Mouse (Mus musculus) stomach, embryonic 15.5 days (tissue): ENCODE measurements around the gene Pole. TPM values are rescaled to one million over a fixed set of nuclear protein-coding genes. Genes with fewer than 3 reads are reported as not detected.

Source experiments
- ATAC-seq: fragments of 200-750 bp; cut with Nextera tagmentation; 2 replicates; pipeline ENCODE4 v1.8.0; 2017; ENCODE audit warnings: low read depth, moderate number of reproducible peaks, moderate TSS enrichment; ENCODE audit not compliant: insufficient read depth, low FRiP score
- H3K27ac ChIP-seq: fragments of 300-500 bp; sonication (generic); 2 replicates; pipeline ENCODE4 v1.5.1; 2015; ENCODE audit warnings: mild to moderate bottlenecking, inconsistent platforms
- H3K27me3 ChIP-seq: fragments of 300-500 bp; sonication (generic); replicated peaks from 2 replicates; pipeline ENCODE4 v1.6.1; 2015; ENCODE audit warnings: inconsistent platforms
- H3K36me3 ChIP-seq: fragments of 300-500 bp; sonication (generic); 2 replicates; pipeline ENCODE4 v1.6.1; 2015; ENCODE audit warnings: inconsistent platforms
- H3K4me1 ChIP-seq: fragments of 300-500 bp; sonication (generic); 2 replicates; pipeline ENCODE4 v1.6.1; 2015; ENCODE audit warnings: inconsistent platforms
- H3K4me2 ChIP-seq: fragments of 300-500 bp; sonication (generic); 2 replicates; pipeline ENCODE4 v1.6.1; 2015; ENCODE audit warnings: mild to moderate bottlenecking, inconsistent platforms
- H3K4me3 ChIP-seq: fragments of 300-500 bp; sonication (generic); replicated peaks from 2 replicates; pipeline ENCODE4 v1.5.1; 2015; ENCODE audit warnings: inconsistent platforms
- H3K9ac ChIP-seq: fragments of 300-500 bp; sonication (generic); 2 replicates; pipeline ENCODE4 v1.6.1; 2015; ENCODE audit warnings: inconsistent platforms
- H3K9me3 ChIP-seq: fragments of 300-500 bp; sonication (generic); 2 replicates; pipeline ENCODE4 v1.6.1; 2016; ENCODE audit warnings: inconsistent platforms
- WGBS: fragments of 180-500 bp; shearing (Covaris S2); methylation state at CpG from one replicate; pipeline ENCODE4 v1.1.7; 2015; 5-methylcytosine and 5-hydroxymethylcytosine counted together
- polyA plus RNA-seq: library from polyadenylated mRNA; unstranded; fragments of >200 nt; fragmentation: Nextera tagmentation; extraction: Ambion mirVana; gene quantifications from 2 replicates; pipeline ENCODE4 v1.2.1, GENCODE M21; 2015

Pole gene
- polyA plus RNA-seq, 1 experiment from 2014 or later = 24.0 TPM

DNA sequence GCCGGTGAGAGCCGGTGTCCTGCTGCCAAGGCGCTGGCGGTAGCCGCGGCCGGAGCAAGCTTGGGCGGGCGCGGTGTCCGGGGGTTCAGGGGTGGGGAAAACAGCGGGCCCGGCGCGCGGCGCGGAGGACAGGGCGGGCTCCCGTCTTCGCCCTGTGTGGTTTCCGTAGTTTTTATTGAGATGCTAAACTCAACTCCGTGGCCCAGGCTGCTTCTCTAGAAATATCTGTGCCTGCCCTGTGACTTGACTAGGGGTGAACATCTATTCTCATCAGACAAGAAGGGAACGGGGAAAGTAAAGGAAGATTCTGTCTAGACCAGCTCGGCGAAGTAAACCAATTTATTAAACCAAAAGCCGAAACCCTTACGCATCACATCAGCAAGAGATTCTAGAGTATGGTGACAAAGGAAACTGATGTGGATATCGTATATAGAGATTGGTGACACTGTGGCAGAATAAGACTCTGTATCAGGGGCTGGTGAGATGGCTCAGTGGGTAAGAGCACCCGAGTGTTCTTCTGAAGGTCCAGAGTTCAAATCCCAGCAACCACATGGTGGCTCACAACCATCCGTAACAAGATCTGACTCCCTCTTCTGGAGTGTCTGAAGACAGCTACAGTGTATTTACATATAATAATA, 459 bp downstream of the Pole start:
- Histone ChIP-seq H3K4me2 (peak overlapping the region; percentile 98), H3K9ac (peak overlapping the region; percentile 96), H3K36me3 (no peaks in the 10 kb centered on the region), H3K4me1 (peaks cover 6% of the 10 kb centered on the region; the same call in 1 of the 2 replicates), H3K4me3 (peak overlapping the region; percentile 81), H3K27me3 (no peaks in the 10 kb centered on the region), H3K9me3 (no peaks in the 10 kb centered on the region), H3K27ac (peak overlapping the region; percentile 69; the same call in 1 of the 2 replicates)
- WGBS = 2% methylated on average over 31 of the region's 31 CpGs
- peak; percentile 72 for ATAC-seq

DNA sequence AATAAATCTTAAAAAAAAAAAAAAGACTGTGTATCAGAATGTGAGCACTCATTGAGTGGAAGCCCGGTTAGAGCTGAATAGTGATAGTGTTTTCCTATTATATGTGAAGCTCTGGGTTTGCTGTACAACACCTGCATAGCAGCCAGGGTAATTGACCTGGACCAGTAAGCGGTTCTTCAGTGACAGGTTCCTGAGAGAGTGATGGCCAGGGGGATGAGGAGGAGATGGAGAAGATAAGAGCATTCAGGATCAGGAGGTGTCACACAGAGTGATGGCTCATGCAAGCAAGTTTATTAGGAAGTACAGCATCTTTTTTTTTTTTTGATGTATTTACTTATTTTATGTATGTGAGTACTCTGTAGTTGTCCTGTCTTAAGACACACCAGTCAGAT, 974 bp downstream of the Pole start:
- no peaks in the 10 kb centered on the region for H3K36me3 ChIP-seq
- H3K9me3 ChIP-seq = no peaks in the 10 kb centered on the region
- H3K4me2 ChIP-seq = peak overlapping the region; percentile 98
- peak overlapping the region; percentile 81 for H3K4me3 ChIP-seq
- no peak overlapping the region for H3K9ac ChIP-seq
- no peak overlapping the region for H3K27ac ChIP-seq
- ATAC-seq = no peak
- H3K27me3 ChIP-seq = no peaks in the 10 kb centered on the region
- H3K4me1 ChIP-seq = peaks cover 6% of the 10 kb centered on the region; the same call in 1 of the 2 replicates
- 64% methylated on average over 2 of the region's 2 CpGs for WGBS

DNA sequence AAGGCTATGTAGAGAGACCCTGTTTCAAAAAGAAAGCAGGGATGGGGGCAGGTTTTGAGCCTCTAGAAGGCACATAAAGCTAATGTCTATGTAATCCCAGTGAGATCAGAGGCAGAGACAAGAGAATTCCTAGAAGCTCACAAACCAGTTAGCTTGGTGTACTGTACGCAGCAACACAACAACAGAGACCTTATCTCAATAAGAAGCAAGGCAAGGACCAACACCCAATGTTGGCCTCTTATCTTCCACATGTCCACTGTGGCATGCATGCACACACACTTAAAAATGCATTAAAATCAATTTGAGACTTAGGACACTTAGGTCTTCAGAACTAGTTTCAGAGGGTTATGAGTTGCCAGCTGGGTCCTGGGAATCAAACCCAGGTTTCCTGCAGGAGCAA, 5.5 kb downstream of the Pole start:
- Histone ChIP-seq H3K4me3 (no peak overlapping the region), H3K36me3 (peaks cover 18% of the 10 kb centered on the region), H3K4me2 (no peak overlapping the region), H3K27ac (no peak overlapping the region), H3K9me3 (no peaks in the 10 kb centered on the region), H3K9ac (no peak overlapping the region), H3K27me3 (no peaks in the 10 kb centered on the region), H3K4me1 (peaks cover 2% of the 10 kb centered on the region; the same call in 1 of the 2 replicates)
- WGBS = 88% methylated on average over 1 of the region's 1 CpGs
- no peak for ATAC-seq

GRCm38 (mm10) chr5:110296637-110297036, 10.5 kb downstream of the Pole start:
- Histone ChIP-seq H3K36me3 (peaks cover 39% of the 10 kb centered on the region), H3K4me3 (no peak overlapping the region), H3K27ac (no peak overlapping the region), H3K27me3 (no peaks in the 10 kb centered on the region), H3K9me3 (no peaks in the 10 kb centered on the region), H3K4me2 (no peak overlapping the region), H3K4me1 (no peaks in the 10 kb centered on the region), H3K9ac (no peak overlapping the region)
- WGBS = 92% methylated on average over 1 of the region's 1 CpGs
- no peak for ATAC-seq

DNA sequence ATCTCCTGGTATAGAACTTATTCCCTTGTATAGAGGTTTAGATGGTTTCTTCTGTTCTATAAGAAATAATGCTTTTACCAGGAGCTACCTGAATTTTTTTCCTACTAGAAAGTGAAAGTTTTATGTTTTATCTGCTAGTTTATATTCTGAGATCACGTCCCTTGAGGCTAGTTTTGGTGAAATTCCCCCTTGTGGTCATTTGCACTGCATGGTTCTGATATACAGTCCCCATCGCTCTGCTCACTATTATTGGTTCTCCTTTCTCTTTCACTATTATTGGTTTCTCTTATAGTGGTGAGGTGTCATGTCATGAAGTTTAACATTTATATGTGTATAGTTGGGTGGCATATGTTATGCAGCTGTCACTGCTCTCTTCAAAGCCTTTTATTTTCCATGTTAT, 14.5 kb downstream of the Pole start:
- Histone ChIP-seq H3K27me3 (no peaks in the 10 kb centered on the region), H3K9me3 (no peaks in the 10 kb centered on the region), H3K27ac (no peak overlapping the region), H3K4me1 (no peaks in the 10 kb centered on the region), H3K9ac (no peak overlapping the region), H3K4me2 (no peak overlapping the region), H3K36me3 (peaks cover 42% of the 10 kb centered on the region), H3K4me3 (no peak overlapping the region)
- ATAC-seq = no peak
- 86% methylated on average over 2 of the region's 2 CpGs for WGBS

DNA sequence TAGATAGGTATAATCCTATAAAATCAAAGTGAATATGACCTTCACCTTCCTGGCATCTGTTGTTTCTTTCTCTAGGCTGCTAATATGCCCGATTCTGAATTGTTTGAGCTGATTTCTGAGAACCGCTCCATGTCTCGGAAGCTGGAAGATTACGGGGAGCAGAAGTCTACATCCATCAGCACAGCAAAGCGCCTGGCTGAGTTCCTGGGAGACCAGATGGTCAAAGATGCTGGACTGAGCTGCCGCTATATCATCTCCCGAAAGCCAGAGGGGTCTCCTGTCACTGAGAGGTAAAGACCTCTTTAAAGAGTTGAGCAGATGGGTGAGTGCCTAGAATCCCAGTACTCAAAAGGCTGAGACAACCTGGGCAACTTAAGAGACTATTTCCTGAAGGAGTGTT, 22.8 kb downstream of the Pole start:
- H3K36me3 ChIP-seq = peaks cover 28% of the 10 kb centered on the region
- 91% methylated on average over 7 of the region's 7 CpGs for WGBS
- H3K9me3 ChIP-seq = no peaks in the 10 kb centered on the region
- ATAC-seq = no peak
- H3K4me3 ChIP-seq = no peak overlapping the region
- no peaks in the 10 kb centered on the region for H3K4me1 ChIP-seq
- no peak overlapping the region for H3K9ac ChIP-seq
- no peak overlapping the region for H3K4me2 ChIP-seq
- no peaks in the 10 kb centered on the region for H3K27me3 ChIP-seq
- no peak overlapping the region for H3K27ac ChIP-seq

DNA sequence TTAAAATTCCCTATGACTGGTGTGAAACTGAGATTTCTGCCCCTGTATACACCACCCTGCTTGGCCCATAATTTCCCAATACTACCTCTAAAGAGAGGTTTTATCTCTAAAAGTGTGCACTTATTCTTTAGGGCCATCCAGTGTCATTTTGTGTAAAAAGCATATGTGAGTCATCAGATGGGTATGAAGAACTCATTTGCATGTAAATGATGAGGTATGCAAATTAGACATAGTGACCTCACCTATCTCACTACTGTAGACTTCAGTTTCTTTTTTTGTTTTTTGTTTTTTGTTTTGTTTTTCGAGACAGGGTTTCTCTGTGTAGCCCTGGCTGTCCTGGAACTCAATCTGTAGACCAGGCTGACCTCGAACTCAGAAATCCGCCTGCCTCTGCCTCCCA, 27.0 kb downstream of the Pole start:
- no peak overlapping the region for H3K27ac ChIP-seq
- no peak for ATAC-seq
- WGBS = 95% methylated on average over 3 of the region's 3 CpGs
- H3K4me2 ChIP-seq = no peak overlapping the region
- no peak overlapping the region for H3K9ac ChIP-seq
- H3K27me3 ChIP-seq = no peaks in the 10 kb centered on the region
- peaks cover 27% of the 10 kb centered on the region for H3K36me3 ChIP-seq
- no peaks in the 10 kb centered on the region for H3K4me1 ChIP-seq
- H3K4me3 ChIP-seq = no peak overlapping the region
- H3K9me3 ChIP-seq = no peaks in the 10 kb centered on the region

- ATAC-seq = no peak
- Histone ChIP-seq H3K4me2 (no peak overlapping the region), H3K4me3 (no peak overlapping the region), H3K27ac (no peak overlapping the region), H3K36me3 (peaks cover 27% of the 10 kb centered on the region), H3K9me3 (no peaks in the 10 kb centered on the region), H3K9ac (no peak overlapping the region), H3K4me1 (no peaks in the 10 kb centered on the region), H3K27me3 (no peaks in the 10 kb centered on the region)
- WGBS = 73% methylated on average over 3 of the region's 3 CpGs
Observed at GRCm38 (mm10) chr5:110330508-110330907, 44.4 kb downstream of the Pole start.

DNA sequence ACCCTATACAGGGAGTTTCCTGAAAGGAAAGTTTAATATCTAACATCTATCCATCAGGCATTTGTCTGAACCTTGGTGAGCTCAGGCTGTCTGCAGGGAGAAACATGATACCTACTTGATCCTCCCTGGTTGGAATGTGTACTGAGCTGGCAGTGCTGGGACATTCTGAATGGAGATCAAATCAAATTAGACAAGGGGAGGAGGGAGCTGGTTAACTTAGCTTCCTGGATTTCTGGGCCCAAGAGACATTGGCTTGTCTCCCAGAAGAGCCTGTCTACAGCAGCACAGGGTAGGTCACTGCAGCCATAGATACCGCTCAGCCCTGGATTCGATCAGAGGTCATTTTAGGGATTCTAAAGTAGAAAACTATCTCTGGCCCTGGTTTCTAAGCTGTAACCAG, 52.7 kb downstream of the Pole start:
- Histone ChIP-seq H3K27me3 (peaks cover 26% of the 10 kb centered on the region), H3K9ac (no peak overlapping the region), H3K9me3 (no peaks in the 10 kb centered on the region), H3K27ac (no peak overlapping the region), H3K4me1 (peaks cover 11% of the 10 kb centered on the region), H3K36me3 (peaks cover 26% of the 10 kb centered on the region), H3K4me3 (no peak overlapping the region), H3K4me2 (no peak overlapping the region)
- 62% methylated on average over 2 of the region's 2 CpGs for WGBS
- ATAC-seq = no peak

DNA sequence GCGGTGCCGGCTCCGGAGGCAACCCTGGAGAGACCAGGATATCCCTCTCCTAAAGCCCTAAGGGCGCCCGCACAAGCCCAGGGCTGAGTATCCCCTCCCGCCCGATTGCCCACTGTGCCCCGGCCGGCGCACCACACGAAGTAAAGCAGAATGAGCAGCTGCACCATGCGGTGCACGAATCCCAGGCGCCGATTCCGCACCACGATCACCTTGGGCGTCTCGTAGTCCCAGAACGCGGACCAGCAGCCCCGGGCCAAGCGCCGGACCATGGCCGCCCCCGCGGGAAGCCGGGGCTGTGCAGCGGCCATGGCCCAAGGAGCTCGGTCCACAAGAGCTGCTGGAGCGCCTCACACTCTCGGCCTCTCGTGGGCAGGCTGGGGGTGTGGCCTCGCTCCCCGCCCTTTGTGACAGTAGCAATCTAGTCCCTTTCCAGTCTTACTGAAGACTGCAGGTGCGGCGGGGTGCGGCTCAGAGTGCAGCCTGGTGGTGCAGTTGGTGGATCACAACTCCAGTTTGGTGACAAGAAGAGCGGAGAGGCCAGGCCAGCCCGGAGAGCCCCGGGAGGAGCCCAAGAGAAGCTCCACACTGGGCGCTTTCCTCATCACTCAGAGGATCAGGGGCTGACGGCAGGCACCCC, 56.7 kb downstream of the Pole start, which contains the start of gene P2rx2:
Gene P2rx2, minus strand, starts transcription at position 565 of the 637 bp plus-strand sequence.
- peaks cover 26% of the 10 kb centered on the region for H3K27me3 ChIP-seq
- no peaks in the 10 kb centered on the region for H3K9me3 ChIP-seq
- peak; percentile 54 for ATAC-seq
- H3K9ac ChIP-seq = peak within 1 kb of the TSS; percentile 6; the same call in 1 of the 2 replicates
- H3K36me3 ChIP-seq = no peaks in the 10 kb centered on the region
- 1% methylated on average over 43 of the region's 43 CpGs for WGBS
- peaks cover 11% of the 10 kb centered on the region for H3K4me1 ChIP-seq
- H3K4me3 ChIP-seq = peak within 1 kb of the TSS; percentile 50
- H3K27ac ChIP-seq = no peak within 1 kb of the TSS
- peak within 1 kb of the TSS; percentile 96 for H3K4me2 ChIP-seq

GRCm38 (mm10) chr5:110344524-110344923, 58.4 kb downstream of the Pole start, which contains the start of gene Lrcol1:
Gene Lrcol1, plus strand, starts transcription at chr5:110344730.
- H3K27ac ChIP-seq = no peak within 1 kb of the TSS
- ATAC-seq = no peak
- no peaks in the 10 kb centered on the region for H3K36me3 ChIP-seq
- H3K9ac ChIP-seq = no peak within 1 kb of the TSS
- no peak within 1 kb of the TSS for H3K4me3 ChIP-seq
- WGBS = 61% methylated on average over 4 of the region's 4 CpGs
- H3K27me3 ChIP-seq = peaks cover 26% of the 10 kb centered on the region
- H3K4me2 ChIP-seq = no peak within 1 kb of the TSS
- no peaks in the 10 kb centered on the region for H3K9me3 ChIP-seq
- H3K4me1 ChIP-seq = peaks cover 11% of the 10 kb centered on the region

DNA sequence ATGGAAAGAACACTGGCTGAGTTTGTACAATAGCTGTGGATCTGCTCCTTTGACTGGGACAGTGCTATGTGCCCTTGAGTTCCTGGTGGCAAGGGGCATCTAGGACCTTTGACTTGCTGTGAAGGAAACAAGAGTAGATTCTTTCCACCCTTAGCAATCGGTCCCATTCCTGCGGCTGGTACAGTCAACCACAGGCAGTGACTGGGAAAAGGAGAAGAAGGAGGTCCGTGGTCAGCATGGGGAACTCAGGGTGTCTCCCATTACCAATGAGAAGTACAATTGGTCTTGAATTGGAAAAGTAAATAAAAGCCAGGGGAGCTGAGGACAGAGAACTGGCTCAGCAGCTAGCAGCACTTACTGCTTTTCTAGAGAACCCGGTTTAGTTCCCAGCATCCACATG, 59.4 kb downstream of the Pole start:
- Histone ChIP-seq H3K9me3 (no peaks in the 10 kb centered on the region), H3K4me3 (no peak overlapping the region), H3K27ac (no peak overlapping the region), H3K9ac (no peak overlapping the region), H3K4me2 (no peak overlapping the region), H3K27me3 (peaks cover 26% of the 10 kb centered on the region), H3K36me3 (no peaks in the 10 kb centered on the region), H3K4me1 (peaks cover 11% of the 10 kb centered on the region)
- 76% methylated on average over 4 of the region's 4 CpGs for WGBS
- ATAC-seq = no peak
